Mouse (Mus musculus): Measurements from ENCODE around the gene Atp1a3.

DNA sequence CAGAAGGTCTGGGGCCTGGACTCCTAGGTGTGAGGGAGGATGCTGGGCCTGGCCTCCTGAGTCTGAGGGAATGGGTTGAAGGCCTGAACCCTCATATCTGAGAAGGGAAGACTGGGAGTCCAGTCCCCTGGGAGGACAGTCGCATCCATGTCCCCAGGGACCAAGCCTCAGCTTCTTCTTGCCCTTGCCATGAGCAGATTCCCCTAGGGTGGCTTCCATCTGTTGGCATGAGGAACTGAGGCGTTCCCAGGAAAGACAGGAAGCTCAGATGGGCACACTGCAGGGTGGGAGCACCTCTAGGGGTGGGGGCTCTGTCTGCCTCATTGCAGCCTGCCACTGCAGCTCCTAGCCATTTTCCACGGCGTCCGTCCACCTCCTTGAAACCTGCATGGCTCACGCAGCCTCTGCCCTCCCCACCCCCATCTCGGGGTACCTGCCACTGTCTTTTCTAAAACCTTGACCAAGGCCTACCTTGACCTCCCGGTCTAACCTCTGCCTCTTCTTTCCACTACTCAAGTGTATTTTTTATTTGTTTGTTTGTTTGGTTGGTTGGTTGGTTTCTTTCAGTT, 1.9 kb downstream of the Atp1a3 start:
- TF ChIP-seq CTCF (IDR thresholded peaks at IDR 0.05) (no peak), POLR2A (IDR thresholded peaks at IDR 0.05; ENCODE audit: insufficient read depth, low read depth, low read length) (no peak)

All from heart, adult 2 months (tissue).